Mouse (Mus musculus) R1 (cell line): Measurements from ENCODE around the gene Gga1.
"Not testable (repeated sequence)": the region's sequence is repeated elsewhere in the genome, so short reads cannot be mapped to it uniquely, and the experiment has no call there.

ENCODE experiments used
- DNase-seq: peaks from one replicate; pipeline ENCODE4 v3.0.0-alpha.2; 2018; ENCODE audit warnings: low read depth, low spot score

Gga1 gene

DNA sequence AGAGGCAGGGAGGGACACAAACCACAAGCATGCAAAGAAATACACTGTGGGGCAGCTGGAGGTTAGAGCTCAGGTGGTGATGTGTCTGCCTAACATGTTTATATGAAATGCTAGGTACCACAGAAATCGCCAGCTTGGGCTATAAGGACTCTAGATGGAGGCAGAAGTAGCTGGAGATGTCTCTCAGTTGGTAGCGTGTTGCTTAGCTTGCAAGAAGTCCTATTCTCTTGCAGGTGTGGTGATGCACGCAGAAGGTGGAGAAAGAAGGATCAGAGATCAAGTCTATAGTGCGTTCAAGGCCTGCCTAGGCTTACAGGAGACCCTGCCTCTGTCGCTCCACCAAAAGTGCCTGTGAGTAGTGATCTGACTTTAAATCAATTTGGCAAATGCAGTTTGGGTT is 1.5 kb upstream of the Gga1 start:
- DNase-seq = no peak

DNA sequence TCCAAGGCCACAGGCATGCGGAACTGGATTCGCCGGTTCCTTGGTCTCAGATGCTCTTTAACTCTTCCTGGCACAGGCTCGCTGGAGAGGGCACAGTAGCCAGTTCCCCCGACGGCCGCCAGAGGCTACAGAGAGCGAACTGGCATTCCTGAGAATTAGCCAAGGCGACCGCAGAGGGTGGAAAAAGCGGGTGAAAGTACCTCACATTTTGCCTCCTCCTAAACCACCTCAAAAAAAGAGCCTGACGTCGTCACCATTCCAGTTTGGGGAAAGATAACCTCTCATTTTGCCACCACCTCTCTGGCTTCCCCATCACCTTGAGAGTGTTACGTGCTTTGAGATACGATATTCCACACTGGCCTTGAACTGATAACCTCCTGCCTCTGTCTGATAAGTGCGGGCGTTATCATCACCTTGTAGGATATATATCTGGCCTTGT is 713 bp upstream of the Gga1 start:
- DNase-seq = peak; percentile 89

DNA sequence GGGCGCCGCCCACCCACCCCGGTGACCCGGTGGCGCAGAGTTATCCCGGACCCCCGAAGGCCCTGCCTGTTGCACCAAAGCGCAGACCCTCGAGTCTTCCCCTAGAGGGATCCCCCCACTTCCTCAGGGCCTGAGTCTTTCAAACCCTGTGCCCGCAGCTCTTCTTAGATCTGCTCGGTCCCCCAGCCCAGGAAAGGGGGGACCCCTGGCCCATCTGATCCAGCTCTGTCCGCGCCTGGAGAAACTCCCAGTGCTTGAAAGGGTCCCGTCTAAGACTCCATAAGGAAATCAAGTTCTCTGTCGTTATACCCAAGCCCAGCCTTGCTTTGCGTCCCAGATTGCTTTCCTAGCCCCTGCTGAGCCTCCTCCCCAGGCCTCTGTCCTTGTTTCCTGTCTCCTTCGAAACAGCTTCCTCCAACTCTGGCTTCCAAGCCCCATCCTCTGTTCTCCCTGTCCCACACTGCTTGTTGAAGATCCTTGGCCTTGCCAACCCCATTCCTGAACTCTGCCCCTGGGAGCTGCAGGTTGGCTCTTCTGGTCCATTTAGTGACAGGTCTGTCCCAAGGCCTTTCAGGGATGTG is 910 bp downstream of the Gga1 start:
- DNase-seq = peak; percentile 46

DNA sequence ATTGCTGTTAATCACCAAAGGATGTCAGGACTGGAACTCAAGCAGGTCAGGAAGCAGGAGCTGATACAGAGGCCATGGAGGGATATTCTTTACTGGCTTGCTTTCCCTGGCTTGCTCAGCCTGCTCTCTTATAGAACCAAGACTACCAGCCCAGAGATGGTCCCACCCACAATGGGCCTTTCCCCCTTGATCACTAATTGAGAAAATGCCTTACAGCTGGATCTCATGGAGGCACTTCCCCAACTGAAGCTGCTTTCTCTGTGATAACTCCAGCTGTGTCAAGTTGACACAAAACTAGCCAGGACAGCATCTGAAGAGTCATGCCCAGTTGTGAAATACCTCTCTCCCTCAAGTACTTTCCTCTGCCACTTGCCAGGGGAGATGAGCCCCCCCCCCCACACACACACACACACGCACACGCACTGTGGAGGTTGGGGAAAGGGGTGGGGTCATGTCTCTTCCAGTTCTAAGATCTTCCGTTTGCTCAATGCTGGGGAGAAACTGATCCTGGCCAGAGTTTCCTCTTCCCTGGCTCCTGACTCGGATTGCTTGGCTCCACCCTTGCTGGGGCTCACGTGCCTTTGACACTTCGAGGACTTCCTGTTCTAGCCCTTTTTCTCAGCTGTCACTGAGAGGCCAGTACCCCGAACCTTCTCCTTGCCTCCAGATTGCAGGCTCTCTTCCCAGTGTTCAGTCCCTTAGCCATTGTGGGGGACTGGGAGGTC is 2.0 kb downstream of the Gga1 start:
- DNase-seq = not testable (repeated sequence)

DNA sequence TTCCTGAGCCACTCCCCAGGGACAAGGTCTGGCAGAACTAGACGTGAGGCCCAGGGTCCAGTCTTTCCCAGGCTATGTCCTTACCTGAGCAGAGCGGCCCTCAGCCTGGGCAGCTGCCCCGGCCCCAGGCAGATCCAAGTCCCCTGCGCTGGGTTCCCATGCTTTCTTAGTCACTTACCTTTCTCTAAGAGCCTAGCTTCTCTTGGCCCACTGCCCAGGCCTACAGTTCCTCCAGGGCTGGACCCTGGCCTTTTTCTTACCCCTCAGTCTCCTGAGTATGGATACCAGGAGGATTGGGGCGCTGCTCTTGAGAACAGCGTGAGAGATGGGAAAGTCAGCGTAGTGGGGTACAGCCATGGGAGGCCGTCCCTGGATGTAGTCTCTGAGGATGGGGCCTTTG is 3.4 kb downstream of the Gga1 start:
- DNase-seq = no peak

DNA sequence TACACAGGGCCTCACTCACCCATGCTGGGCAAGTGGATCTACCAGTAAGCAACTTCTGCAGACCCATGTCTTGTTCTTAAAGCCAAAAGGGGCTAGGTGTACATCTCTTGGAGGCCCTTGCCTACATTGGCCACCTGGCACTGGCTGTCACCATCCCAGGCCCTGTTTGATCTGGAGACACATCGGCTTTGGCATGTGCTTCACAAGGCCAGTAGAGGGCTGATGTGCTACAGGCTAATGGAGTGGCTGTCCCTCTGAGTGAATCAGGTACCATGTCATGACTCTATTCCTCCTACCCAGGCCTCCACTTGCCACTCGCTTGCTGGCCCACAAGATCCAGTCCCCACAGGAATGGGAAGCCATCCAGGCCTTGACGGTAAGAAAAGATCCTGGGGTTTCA is 4.8 kb downstream of the Gga1 start:
- DNase-seq = no peak

DNA sequence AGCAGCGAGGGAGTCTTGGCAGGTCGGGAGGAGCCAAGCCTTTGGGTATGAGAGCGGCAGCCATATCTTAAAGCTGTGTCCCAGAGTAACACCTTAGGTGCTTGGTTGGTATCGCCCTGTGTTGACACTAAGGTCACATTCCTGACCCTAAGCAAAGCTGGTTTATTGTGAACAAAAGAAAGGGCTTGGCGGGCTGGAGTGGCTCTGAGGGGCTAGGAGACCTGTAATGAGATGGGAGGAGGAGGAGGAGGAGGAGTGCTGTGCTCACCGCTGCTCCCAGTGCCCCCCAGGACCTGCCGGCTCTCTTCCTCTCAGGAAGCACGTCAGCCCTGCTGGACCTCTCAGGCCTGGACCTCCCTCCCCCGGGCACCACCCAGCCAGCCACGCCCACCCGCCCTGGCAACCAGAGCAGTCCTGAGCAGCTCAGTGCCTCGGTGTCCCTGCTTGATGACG is 12.4 kb downstream of the Gga1 start:
- DNase-seq = peak; percentile 53

DNA sequence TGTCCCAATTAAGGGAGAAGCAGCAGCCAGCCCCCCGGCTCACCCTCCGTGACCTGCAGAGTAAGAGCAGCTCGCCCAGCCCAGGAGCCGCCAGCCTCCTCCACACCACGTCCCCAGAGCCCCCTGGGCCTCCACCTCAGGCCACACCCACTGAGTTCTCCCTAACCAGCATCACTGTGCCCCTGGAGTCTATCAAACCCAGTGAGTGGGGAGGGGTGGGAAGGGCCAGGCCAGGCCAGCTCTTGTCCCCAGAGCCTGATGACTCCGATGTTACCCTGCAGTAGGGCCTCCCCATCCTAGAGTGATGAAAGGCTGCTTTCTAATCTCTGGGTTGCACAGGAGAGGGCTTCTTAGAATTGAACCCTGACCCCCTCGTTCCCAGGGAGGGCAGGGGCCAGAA is 15.4 kb downstream of the Gga1 start:
- no peak for DNase-seq

DNA sequence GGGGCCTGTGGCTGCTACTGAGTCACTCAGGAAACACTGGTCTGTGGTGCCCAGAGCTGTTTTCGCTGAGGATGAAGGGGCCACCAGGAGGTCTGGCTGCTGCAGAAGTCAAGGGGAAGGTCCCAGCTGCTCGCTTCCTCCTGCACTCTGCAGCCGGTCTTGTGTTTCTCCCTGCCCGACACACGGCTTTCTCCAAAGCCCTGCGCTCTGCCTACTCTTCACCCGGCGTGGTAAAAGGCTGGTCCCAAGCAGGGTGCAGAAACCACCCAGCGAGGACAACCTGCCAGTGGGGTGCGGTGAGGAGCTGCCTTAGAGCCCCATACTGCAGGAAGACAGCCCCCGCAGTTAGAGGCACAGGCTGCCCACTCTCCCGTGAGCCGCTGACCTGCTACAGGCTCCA is 17.7 kb downstream of the Gga1 start:
- no peak for DNase-seq

DNA sequence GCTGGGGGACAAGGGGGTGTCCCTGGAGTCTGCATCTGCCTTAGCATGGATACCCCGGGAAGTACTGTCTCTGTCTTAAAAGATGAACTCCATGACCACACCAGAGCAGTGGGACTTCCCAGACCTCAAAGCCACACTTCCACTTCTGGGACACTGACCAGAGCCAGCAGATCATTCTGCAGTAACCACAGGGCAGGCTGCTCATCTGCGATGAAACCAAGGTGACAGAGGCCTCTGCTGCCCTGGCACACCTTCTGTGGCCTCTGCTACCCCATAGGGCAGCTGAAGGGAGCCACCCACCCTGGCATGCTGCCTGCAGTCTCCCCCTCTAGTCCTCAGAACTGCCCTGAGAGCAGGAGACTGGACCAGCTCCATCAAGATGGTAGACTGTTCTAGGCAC is 18.8 kb downstream of the Gga1 start:
- no peak for DNase-seq

DNA sequence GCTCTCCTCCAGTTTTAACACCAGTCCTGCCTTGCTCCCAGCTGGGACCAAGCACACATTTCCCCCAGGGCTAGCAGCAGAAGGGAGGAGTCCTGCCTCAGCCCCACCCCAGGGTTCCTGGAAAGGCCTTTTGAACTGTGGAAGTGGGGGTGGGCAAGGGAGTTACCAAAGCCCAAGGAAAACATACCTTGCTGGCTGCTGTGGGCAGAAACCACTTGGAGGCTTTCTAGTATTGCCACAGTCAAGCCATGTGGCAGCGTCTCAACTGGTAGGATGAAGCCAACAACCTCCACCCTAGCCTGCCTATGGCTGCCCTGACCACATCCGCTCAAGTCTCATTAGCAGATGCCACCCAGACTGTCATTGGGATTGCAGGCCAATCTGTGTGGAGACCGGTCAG is 19.2 kb downstream of the Gga1 start:
- peak; percentile 63 for DNase-seq

DNA sequence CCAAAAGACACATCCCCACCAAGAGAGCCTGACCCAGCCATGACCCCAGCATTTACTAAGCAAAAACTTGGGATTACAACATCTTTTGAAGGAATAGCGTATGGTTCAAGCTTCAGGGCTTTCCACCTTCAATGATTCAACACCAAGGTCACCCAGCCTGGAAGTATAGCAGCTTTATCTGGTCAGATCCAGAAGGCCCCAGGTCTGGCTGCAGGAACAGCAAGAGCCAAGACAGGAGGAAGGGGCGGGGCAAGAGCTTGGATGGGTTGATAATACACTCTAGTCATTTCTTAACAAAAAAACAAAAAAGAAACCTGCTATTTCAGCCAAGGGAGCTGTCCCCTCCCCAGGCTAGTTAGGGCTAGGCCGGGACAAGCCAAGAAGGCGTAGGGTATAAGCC is 20.5 kb downstream of the Gga1 start:
- DNase-seq = peak; percentile 59

DNA sequence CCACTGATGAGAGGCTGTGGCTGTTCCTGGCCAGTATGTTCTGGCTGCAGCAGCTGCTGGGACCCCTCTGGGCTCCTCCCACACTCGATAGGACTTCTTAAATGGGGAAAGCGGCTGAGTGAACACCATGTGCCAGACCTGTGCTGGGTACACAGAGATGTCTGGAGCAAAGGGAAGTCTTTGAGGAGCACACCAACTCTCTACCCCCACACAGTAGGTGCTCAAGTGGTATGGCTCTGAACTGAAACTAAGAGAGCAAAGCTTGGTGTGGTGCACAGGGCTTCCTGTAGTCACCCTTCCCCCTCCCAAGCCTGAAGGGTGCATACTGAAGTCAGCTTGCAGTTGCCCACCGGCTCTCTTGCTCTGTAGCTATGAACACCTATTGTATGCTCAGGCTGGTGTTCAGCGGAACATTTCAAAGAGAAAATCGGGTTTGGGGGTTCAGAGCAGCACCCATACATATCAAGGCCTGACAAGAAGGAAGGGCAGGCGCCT is 21.6 kb downstream of the Gga1 start:
- DNase-seq = no peak

DNA sequence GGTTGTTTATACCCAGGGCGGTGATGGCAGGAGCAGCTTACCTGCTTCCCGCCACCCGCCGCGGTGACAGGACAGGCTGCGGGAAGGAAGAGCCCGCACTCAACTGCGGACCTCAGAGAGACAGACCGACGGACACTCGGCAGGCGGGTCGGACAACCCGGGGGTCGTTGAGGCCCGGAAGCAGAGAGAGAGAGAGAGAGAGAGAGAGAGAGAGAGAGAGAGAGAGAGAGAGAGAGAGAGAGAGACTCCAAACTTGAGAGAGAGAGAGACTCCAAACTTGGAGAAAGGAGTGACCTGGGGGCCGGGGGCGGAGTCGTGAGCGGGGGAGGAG is 22.4 kb downstream of the Gga1 start, which contains the start of gene Gm49510:
Gm49510 (plus strand) TSS at position 259 of the 331 bp plus-strand sequence.
- no peak for DNase-seq

DNA sequence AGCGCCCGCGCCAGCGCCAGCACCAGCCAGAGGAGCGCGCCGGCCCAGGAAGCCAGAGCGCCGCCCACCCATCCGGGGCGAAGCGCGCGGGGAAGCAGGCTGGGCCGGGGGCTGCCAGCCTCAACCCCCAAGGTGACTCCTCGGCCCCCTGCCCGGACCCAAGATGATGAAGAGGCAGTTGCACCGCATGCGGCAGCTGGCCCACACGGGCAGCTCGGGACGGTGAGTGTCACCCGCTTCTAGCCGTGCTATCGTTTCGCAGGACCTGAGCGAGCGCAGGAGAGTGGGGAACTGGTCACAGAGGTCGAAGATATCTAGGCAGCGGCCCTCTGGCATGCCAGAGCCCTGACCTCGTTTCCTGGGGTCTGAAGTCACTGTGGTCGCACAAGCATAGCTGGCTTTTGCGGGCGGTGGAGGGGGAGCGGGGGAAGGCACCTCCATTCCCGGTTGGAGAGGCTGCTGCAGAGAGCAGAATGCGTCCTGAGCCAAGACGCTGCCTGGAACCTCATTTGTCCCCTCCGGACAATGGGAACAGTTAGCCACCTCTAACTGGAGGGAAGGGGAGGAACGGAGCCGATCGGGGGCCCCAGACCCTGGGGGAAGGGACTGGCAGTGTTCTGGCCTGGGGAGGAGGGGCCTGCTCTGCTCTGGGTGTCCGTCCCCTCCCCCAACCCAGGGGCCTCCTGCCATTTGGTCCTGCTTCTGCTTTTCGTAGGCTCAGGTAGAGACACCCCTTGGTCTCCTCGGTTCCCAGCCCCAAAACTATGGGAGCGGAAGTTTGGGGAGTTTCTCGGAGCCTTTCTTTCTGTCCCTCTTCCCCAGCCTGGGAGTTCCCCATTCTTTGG is 23.0 kb downstream of the Gga1 start, which contains the start of gene Sh3bp1:
Sh3bp1 (plus strand) TSS at position 29 of the 845 bp plus-strand sequence.
- DNase-seq = peak; percentile 74

DNA sequence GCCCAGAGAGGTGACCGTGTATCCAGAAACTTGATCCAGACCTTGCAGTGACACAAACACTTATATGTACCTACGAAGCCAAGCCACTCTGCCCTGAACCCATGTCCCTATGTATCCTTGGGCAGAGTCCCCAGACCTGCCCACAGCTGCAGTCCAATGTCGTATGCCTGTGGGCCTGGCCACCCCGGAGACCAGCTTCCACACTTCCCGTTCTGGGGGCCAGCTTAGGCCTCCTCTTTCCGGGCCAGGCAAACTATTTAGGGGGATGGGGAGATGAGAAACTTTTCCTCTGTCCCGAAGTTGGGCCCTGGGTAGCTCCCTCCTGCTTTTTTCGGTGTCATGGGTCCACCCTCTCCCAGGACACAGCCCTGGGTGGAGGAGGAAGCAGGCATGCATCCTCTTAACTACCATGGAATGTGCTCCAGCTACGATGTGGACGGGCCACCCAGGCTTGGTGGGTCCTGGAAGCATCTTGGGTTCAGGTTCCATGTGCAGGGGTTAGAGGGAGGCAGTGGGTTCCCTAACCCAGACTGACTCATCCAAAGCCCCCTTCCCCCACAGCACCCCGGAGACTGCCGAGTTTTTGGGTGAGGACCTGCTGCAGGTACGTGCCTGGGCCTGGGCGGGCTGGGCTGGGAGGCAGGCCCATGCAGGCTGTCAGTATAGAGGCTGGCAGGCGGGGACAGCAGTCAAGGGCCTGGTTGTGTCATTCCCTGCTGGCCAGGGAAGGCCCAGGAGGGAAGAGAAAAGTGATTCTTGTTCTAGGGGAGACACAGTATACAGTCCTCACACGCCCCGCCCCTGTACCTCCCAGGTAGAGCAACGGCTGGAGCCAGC is 23.8 kb downstream of the Gga1 start:
- no peak for DNase-seq

DNA sequence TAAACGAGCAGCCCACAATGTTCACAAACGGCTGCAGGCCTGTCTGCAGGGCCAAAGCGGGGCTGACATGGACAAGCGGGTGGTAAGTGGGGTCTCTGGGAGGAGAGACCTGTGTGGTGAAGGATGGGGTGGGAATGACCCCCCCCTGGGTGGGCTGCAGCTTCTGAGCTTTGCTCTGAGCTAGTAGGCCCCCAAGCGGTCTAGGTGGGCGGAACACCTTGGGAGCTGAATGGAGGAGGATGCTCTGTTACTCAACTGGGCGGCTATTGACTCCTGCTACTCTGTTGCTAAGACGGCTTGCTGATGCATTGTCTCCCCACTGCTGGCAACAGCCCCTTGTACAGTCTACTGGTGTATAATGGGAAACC is 24.4 kb downstream of the Gga1 start:
- peak; percentile 50 for DNase-seq

DNA sequence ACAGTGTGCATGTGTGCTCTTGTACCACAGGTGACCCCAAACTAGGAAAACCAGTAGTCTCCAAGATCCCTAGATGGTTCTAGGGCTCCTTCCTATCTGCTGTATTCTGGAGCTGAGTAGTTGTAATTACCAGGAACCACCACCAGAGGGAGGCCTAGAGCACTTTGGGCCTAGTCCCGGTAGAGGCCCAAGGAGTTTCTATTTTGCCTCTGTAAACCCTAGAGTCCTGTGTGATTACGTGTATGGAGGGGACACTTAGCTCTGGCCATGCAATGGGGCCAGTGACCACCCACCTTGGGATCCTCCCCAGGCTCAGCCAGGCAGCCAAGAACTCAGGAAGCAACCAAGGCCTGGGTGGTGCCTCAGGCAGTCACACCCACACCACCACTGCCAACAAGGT is 26.3 kb downstream of the Gga1 start:
- DNase-seq = peak; percentile 84

DNA sequence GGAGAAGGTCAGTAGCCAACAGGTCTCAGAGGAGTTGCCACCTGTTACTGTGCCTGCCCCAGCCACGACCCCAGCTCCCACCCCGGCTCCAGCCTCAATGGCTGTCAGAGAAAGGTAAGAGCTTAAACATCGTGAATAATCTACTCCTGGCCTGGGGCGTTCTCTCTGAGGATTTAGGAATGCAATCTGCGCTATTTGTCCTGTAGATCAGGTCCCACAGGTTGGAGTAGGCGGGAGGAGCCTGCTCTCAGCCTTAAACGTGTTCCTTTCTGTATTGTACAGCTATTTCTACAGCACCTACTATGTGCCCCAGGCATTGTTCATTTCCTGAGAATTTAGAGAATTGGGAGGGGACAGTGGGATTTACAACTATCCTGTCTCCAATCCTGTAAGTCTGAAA is 31.4 kb downstream of the Gga1 start:
- peak; percentile 57 for DNase-seq

DNA sequence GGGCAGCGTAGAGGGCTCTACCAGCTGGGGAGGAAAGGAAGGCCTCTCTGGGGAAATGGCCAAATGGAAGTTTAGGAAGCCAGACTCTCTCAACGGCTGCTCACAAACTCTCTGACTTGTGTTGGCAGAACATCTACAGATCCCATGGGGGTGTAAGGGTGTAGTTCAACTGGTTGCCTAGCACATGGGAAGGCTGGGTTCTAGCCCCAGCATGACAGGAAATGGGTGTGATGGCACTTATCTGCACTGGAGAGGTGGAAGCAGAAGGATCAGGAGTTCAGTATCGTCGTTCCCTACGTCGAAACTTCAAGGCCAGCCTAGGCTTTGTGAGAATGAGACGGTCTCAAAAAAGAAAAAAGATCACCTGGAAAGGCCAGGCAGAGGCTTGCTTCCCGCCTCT is 32.0 kb downstream of the Gga1 start:
- DNase-seq = peak; percentile 49

DNA sequence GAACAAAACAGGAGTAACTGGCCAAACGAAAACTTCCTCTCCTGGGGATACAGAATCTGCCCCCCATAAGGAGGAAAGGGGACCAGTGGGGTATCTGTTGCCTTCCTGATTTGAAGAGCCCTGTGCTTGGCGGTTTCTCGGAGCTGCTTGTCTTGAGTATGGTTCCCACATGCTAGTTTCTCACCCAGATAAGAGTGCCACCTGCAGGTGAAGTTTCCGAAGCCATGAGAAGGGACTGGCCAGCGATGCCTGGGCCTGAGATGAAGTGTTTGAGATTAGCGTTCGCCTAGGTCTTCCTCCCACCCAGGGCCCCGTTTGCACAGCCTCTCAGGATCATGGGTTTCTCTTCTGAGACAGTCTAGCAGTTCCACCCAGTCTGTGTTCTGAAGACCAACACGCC is 35.0 kb downstream of the Gga1 start:
- DNase-seq = peak; percentile 61
